Mouse (Mus musculus) embryonic facial prominence, embryonic 14.5 days (tissue): Measurements from ENCODE around the gene Atxn1. TPM values are rescaled to one million over a fixed set of nuclear protein-coding genes. Genes with fewer than 3 reads are reported as not detected.

Experiments used
- ATAC-seq: fragments of 200-750 bp; cut with Nextera tagmentation; 2 replicates; pipeline ENCODE4 v1.8.0; 2017; ENCODE audit warnings: low read depth, moderate number of reproducible peaks, moderate TSS enrichment
- DNase-seq: peaks from one replicate; pipeline ENCODE4 v3.0.0-alpha.2; 2015; ENCODE audit warnings: low spot score
- H3K27ac ChIP-seq: fragments of 300-500 bp; sonication (generic); replicated peaks from 2 replicates; pipeline ENCODE4 v1.5.1; 2014; ENCODE audit warnings: low read depth, mild to moderate bottlenecking, low read length, moderate library complexity
- H3K27me3 ChIP-seq: fragments of 300-500 bp; sonication (generic); replicated peaks from 2 replicates; pipeline ENCODE4 v1.6.1; 2014; ENCODE audit warnings: low read length; ENCODE audit not compliant: control insufficient read depth, insufficient read depth
- H3K36me3 ChIP-seq: fragments of 300-500 bp; sonication (generic); 2 replicates; pipeline ENCODE4 v1.6.1; 2014; ENCODE audit warnings: low read length, mixed read lengths; ENCODE audit not compliant: control insufficient read depth, insufficient read depth
- H3K4me1 ChIP-seq: fragments of 300-500 bp; sonication (generic); 2 replicates; pipeline ENCODE4 v1.6.1; 2014; ENCODE audit warnings: antibody characterized with exemption, low read length; ENCODE audit not compliant: control insufficient read depth, insufficient read depth
- H3K4me2 ChIP-seq: fragments of 300-500 bp; sonication (generic); 2 replicates; pipeline ENCODE4 v1.6.1; 2014; ENCODE audit warnings: low read depth, mild to moderate bottlenecking, low read length, moderate library complexity, mixed read lengths
- H3K4me3 ChIP-seq: fragments of 300-500 bp; sonication (generic); 2 replicates; pipeline ENCODE4 v1.5.1; 2014; ENCODE audit warnings: low read depth, mild to moderate bottlenecking, low read length
- H3K9ac ChIP-seq: fragments of 300-500 bp; sonication (generic); 2 replicates; pipeline ENCODE4 v1.6.1; 2014; ENCODE audit warnings: low read depth, mild to moderate bottlenecking, low read length, moderate library complexity, mixed read lengths
- H3K9me3 ChIP-seq: fragments of 300-500 bp; sonication (generic); 2 replicates; pipeline ENCODE4 v1.6.1; 2016; ENCODE audit warnings: low read length; ENCODE audit not compliant: control insufficient read depth
- WGBS: fragments of 180-500 bp; shearing (Covaris S2); extraction: QIAGEN DNeasy Blood & Tissue Kit; methylation state at CpG from one replicate; pipeline ENCODE4 v1.1.7; 2014; 5-methylcytosine and 5-hydroxymethylcytosine counted together
- polyA plus RNA-seq: library from polyadenylated mRNA; unstranded; fragments of >200 nt; fragmentation: Nextera tagmentation; extraction: Ambion mirVana; gene quantifications from 2 replicates; pipeline ENCODE4 v1.2.1, GENCODE M21; 2014

The Atxn1 gene
- polyA plus RNA-seq, 1 experiment from 2014 or later: 3.6 TPM

- Histone ChIP-seq H3K4me3 (no peak overlapping the region; the same call in 1 of the 2 replicates), H3K36me3 (no peaks in the 10 kb centered on the region), H3K9me3 (no peaks in the 10 kb centered on the region), H3K9ac (no peak overlapping the region), H3K27me3 (no peaks in the 10 kb centered on the region), H3K4me2 (peak overlapping the region; percentile 52; the same call in 1 of the 2 replicates), H3K27ac (no peak overlapping the region), H3K4me1 (peaks cover 23% of the 10 kb centered on the region)
- 42% methylated on average over 18 of the region's 18 CpGs for WGBS
- no peak for DNase-seq
- ATAC-seq: no peak
These were observed 157.9 kb downstream of the Atxn1 start for GRCm38 (mm10) chr13:45806600-45807525.

- ATAC-seq: no peak
- no peak overlapping the region for H3K9ac ChIP-seq
- H3K27me3 ChIP-seq: no peaks in the 10 kb centered on the region
- H3K4me2 ChIP-seq: no peak overlapping the region
- H3K9me3 ChIP-seq: no peaks in the 10 kb centered on the region
- H3K4me1 ChIP-seq: peaks cover 23% of the 10 kb centered on the region
- H3K4me3 ChIP-seq: no peak overlapping the region
- H3K36me3 ChIP-seq: no peaks in the 10 kb centered on the region
- DNase-seq: no peak
- 44% methylated on average over 9 of the region's 9 CpGs for WGBS
- no peak overlapping the region for H3K27ac ChIP-seq
These were observed 158.8 kb downstream of the Atxn1 start for GRCm38 (mm10) chr13:45805915-45806599.

- Histone ChIP-seq H3K9ac (no peak overlapping the region), H3K27me3 (no peaks in the 10 kb centered on the region), H3K4me1 (peaks cover 9% of the 10 kb centered on the region), H3K27ac (no peak overlapping the region), H3K4me3 (no peak overlapping the region), H3K4me2 (no peak overlapping the region), H3K9me3 (no peaks in the 10 kb centered on the region), H3K36me3 (no peaks in the 10 kb centered on the region)
- no peak for ATAC-seq
- DNase-seq: peak; percentile 32
- WGBS: 90% methylated on average over 15 of the region's 15 CpGs
These were observed 162.0 kb downstream of the Atxn1 start for GRCm38 (mm10) chr13:45802620-45803410.

- DNase-seq: no peak
- 87% methylated on average over 4 of the region's 4 CpGs for WGBS
- Histone ChIP-seq H3K4me2 (no peak overlapping the region), H3K9ac (no peak overlapping the region), H3K36me3 (no peaks in the 10 kb centered on the region), H3K4me1 (no peaks in the 10 kb centered on the region), H3K4me3 (no peak overlapping the region), H3K27ac (no peak overlapping the region), H3K27me3 (no peaks in the 10 kb centered on the region), H3K9me3 (no peaks in the 10 kb centered on the region)
- ATAC-seq: no peak
These were observed 166.6 kb downstream of the Atxn1 start for GRCm38 (mm10) chr13:45798248-45798647.

GRCm38 (mm10) chr13:45797696-45798095 lies 167.1 kb downstream of the Atxn1 start:
- WGBS: 70% methylated on average over 6 of the region's 6 CpGs
- H3K4me1 ChIP-seq: no peaks in the 10 kb centered on the region
- H3K9me3 ChIP-seq: no peaks in the 10 kb centered on the region
- no peak overlapping the region for H3K4me2 ChIP-seq
- H3K9ac ChIP-seq: no peak overlapping the region
- no peak for ATAC-seq
- no peaks in the 10 kb centered on the region for H3K36me3 ChIP-seq
- H3K4me3 ChIP-seq: no peak overlapping the region
- no peak overlapping the region for H3K27ac ChIP-seq
- DNase-seq: no peak
- no peaks in the 10 kb centered on the region for H3K27me3 ChIP-seq

- Histone ChIP-seq H3K4me2 (no peak overlapping the region), H3K27ac (no peak overlapping the region), H3K9me3 (no peaks in the 10 kb centered on the region), H3K4me1 (no peaks in the 10 kb centered on the region), H3K4me3 (no peak overlapping the region), H3K27me3 (no peaks in the 10 kb centered on the region), H3K36me3 (no peaks in the 10 kb centered on the region), H3K9ac (no peak overlapping the region)
- WGBS: 74% methylated on average over 6 of the region's 6 CpGs
- ATAC-seq (no peak), DNase-seq (no peak)
These were observed 168.5 kb downstream of the Atxn1 start for GRCm38 (mm10) chr13:45796286-45796685.

- 69% methylated on average over 3 of the region's 3 CpGs for WGBS
- Histone ChIP-seq H3K27me3 (no peaks in the 10 kb centered on the region), H3K9me3 (no peaks in the 10 kb centered on the region), H3K4me2 (no peak overlapping the region), H3K27ac (no peak overlapping the region), H3K36me3 (no peaks in the 10 kb centered on the region), H3K9ac (no peak overlapping the region), H3K4me3 (no peak overlapping the region), H3K4me1 (no peaks in the 10 kb centered on the region)
- ATAC-seq (no peak), DNase-seq (no peak)
These were observed 171.0 kb downstream of the Atxn1 start for GRCm38 (mm10) chr13:45793796-45794195.

GRCm38 (mm10) chr13:45786409-45786808 lies 178.4 kb downstream of the Atxn1 start:
- H3K27me3 ChIP-seq: no peaks in the 10 kb centered on the region
- WGBS: 83% methylated on average over 7 of the region's 7 CpGs
- no peaks in the 10 kb centered on the region; the same call in 1 of the 2 replicates for H3K4me1 ChIP-seq
- ATAC-seq (no peak), DNase-seq (no peak)
- H3K27ac ChIP-seq: no peak overlapping the region
- H3K4me2 ChIP-seq: no peak overlapping the region
- H3K4me3 ChIP-seq: no peak overlapping the region
- H3K36me3 ChIP-seq: no peaks in the 10 kb centered on the region
- H3K9ac ChIP-seq: no peak overlapping the region
- H3K9me3 ChIP-seq: no peaks in the 10 kb centered on the region
